Mouse (Mus musculus): Measurements from ENCODE around the gene Arhgef7.

The Arhgef7 gene

GRCm38 (mm10) chr8:11794956-11795355 lies 67.4 kb downstream of the Arhgef7 start:
- no peak for DNase-seq (ENCODE audit: low spot score in 2 of 2)

- no peak for DNase-seq (ENCODE audit: low spot score in 2 of 2)
Measured at GRCm38 (mm10) chr8:11797128-11797527, 69.6 kb downstream of the Arhgef7 start.

GRCm38 (mm10) chr8:11797729-11798479 lies 70.4 kb downstream of the Arhgef7 start:
- DNase-seq (ENCODE audit: low spot score in 2 of 2), result no peak

GRCm38 (mm10) chr8:11798480-11798867 lies 71.0 kb downstream of the Arhgef7 start:
- DNase-seq (ENCODE audit: low spot score in 2 of 2), result no peak

- no peak for DNase-seq (ENCODE audit: low spot score in 2 of 2)
Measured at GRCm38 (mm10) chr8:11799098-11799497, 71.6 kb downstream of the Arhgef7 start.

- DNase-seq (ENCODE audit: low spot score in 2 of 2), result no peak
Measured at GRCm38 (mm10) chr8:11800481-11800880, 73.0 kb downstream of the Arhgef7 start.

GRCm38 (mm10) chr8:11801571-11801970 lies 74.0 kb downstream of the Arhgef7 start:
- DNase-seq (ENCODE audit: low spot score in 2 of 2), result no peak

- DNase-seq (ENCODE audit: low spot score in 2 of 2), result no peak
Measured at GRCm38 (mm10) chr8:11804914-11805313, 77.4 kb downstream of the Arhgef7 start.

- DNase-seq (ENCODE audit: low spot score in 2 of 2), result no peak
Measured at GRCm38 (mm10) chr8:11806252-11806651, 78.7 kb downstream of the Arhgef7 start.

GRCm38 (mm10) chr8:11807361-11807760 lies 79.8 kb downstream of the Arhgef7 start:
- DNase-seq (ENCODE audit: low spot score in 2 of 2), result no peak

- DNase-seq (ENCODE audit: low spot score in 2 of 2), result no peak
Measured at GRCm38 (mm10) chr8:11808047-11808446, 80.5 kb downstream of the Arhgef7 start.

- no peak for DNase-seq (ENCODE audit: low spot score in 2 of 2)
Measured at GRCm38 (mm10) chr8:11810426-11810825, 82.9 kb downstream of the Arhgef7 start.

GRCm38 (mm10) chr8:11813801-11814200 lies 86.3 kb downstream of the Arhgef7 start:
- DNase-seq (ENCODE audit: low spot score in 2 of 2), result no peak

GRCm38 (mm10) chr8:11815206-11815605 lies 87.7 kb downstream of the Arhgef7 start:
- no peak for DNase-seq (ENCODE audit: low spot score in 2 of 2)

- no peak for DNase-seq (ENCODE audit: low spot score in 2 of 2)
Measured at GRCm38 (mm10) chr8:11820136-11820535, 92.6 kb downstream of the Arhgef7 start.

- DNase-seq (ENCODE audit: low spot score in 2 of 2), result no peak
Measured at GRCm38 (mm10) chr8:11820568-11820967, 93.0 kb downstream of the Arhgef7 start.

GRCm38 (mm10) chr8:11821451-11822206 lies 94.1 kb downstream of the Arhgef7 start:
- no peak for DNase-seq (ENCODE audit: low spot score in 2 of 2)

GRCm38 (mm10) chr8:11822550-11823060 lies 95.1 kb downstream of the Arhgef7 start:
- no peak for DNase-seq (ENCODE audit: low spot score in 2 of 2)

GRCm38 (mm10) chr8:11825756-11826155 lies 98.2 kb downstream of the Arhgef7 start:
- no peak for DNase-seq (ENCODE audit: low spot score in 2 of 2)

GRCm38 (mm10) chr8:11827312-11827711 lies 99.8 kb downstream of the Arhgef7 start:
- no peak for DNase-seq (ENCODE audit: low spot score in 2 of 2)

GRCm38 (mm10) chr8:11830214-11831046 lies 102.9 kb downstream of the Arhgef7 start:
- DNase-seq (ENCODE audit: low spot score in 2 of 2), result no peak

GRCm38 (mm10) chr8:11831174-11831573 lies 103.7 kb downstream of the Arhgef7 start:
- DNase-seq (ENCODE audit: low spot score in 2 of 2), result no peak
